9 mouse cellular contexts compared by ENCODE assay signal in genomic region chr17:80165741-80166140, GRCm38 (mm10). TPM values are rescaled to one million over a fixed set of nuclear protein-coding genes. Genes with fewer than 3 reads are reported as not detected.
A peak's percentile ranks its signal among the peaks of the same experiment; 100 is the strongest.
DNase-seq lines count a peak whose midpoint lies in the region; ATAC-seq and TF ChIP-seq lines count a peak whose summit lies in the region.
"Had no signal": no experiment of that assay in that cellular context is flagged by ENCODE, and none has a peak within 500 bp of the region (broad histone marks: within the 10 kb centered on the region; RNA-seq: fewer than 3 reads in every experiment).

No protein-coding gene starts in this region.

- DNase-seq in hindbrain, embryonic 14.5 days (ENCODE audit: low spot score), result peak; percentile 41
- no peak for DNase-seq in hindbrain, embryonic 11.5 days (ENCODE audit: low spot score)
- DNase-seq in gastrocnemius, adult 2 months, result peak; percentile 68
- DNase-seq in layer of hippocampus, postnatal 14 days (ENCODE audit: low spot score in 2 of 2), result peak; percentile 69 to 86
- peak; percentile 86 to 93 for DNase-seq in right cerebral cortex, postnatal 10 days (ENCODE audit: low spot score in 2 of 2)
- no peak for DNase-seq in spleen, postnatal 4 days (ENCODE audit: low spot score in 2 of 2)
- DNase-seq in testis, postnatal 14 days (ENCODE audit: low spot score), result no peak

- no peak overlapping the region for H3K9ac ChIP-seq in hindbrain, embryonic 14.5 days
- no peak overlapping the region for H3K9ac ChIP-seq in hindbrain, embryonic 11.5 days (ENCODE audit: low read depth, low read length)
- H3K9ac ChIP-seq: embryonic facial prominence, embryonic 13.5 days had no signal

- no peak for ATAC-seq in hindbrain, embryonic 14.5 days (ENCODE audit: low FRiP score)
- ATAC-seq in hindbrain, embryonic 11.5 days (ENCODE audit: low FRiP score), result no peak
- peak; percentile 82 for ATAC-seq in cerebellum, adult (ENCODE audit: insufficient number of reproducible peaks, low FRiP score, low TSS enrichment)

- no peak overlapping the region for H3K4me2 ChIP-seq in hindbrain, embryonic 14.5 days (replicated peaks)
- no peak overlapping the region for H3K4me2 ChIP-seq in hindbrain, embryonic 11.5 days (replicated peaks; ENCODE audit: low read depth, low read length)
- H3K4me2 ChIP-seq: embryonic facial prominence, embryonic 13.5 days had no signal

- no peak overlapping the region for H3K4me3 ChIP-seq in hindbrain, embryonic 14.5 days (replicated peaks; ENCODE audit: low read length)
- H3K4me3 ChIP-seq in hindbrain, embryonic 11.5 days (ENCODE audit: low read depth, low read length), result no peak overlapping the region
- H3K4me3 ChIP-seq in gastrocnemius, adult 2 months, result peak overlapping the region; percentile 44; the same call in 1 of the 2 replicates
- H3K4me3 ChIP-seq: embryonic facial prominence, embryonic 13.5 days had no signal

- 77% methylated on average over 6 of the region's 6 CpGs for WGBS in hindbrain, embryonic 14.5 days
- 86% methylated on average over 6 of the region's 6 CpGs for WGBS in hindbrain, embryonic 11.5 days

- H3K36me3 ChIP-seq in hindbrain, embryonic 14.5 days (replicated peaks; ENCODE audit: control insufficient read depth, insufficient read depth), result no peaks in the 10 kb centered on the region
- H3K36me3 ChIP-seq in hindbrain, embryonic 11.5 days (ENCODE audit: control insufficient read depth, insufficient read depth, low read length), result no peaks in the 10 kb centered on the region
- H3K36me3 ChIP-seq: embryonic facial prominence, embryonic 13.5 days had no signal

- no peak for TF ChIP-seq CTCF in gastrocnemius, adult 2 months (IDR thresholded peaks at IDR 0.05)

- intact Hi-C loops in gastrocnemius, adult 2 months (cut with DNase I), result loop anchor here (5.0 kb wide), 1 partner anchor 103 kb away; the partner anchor contains the start of gene Hnrnpll

- no peaks in the 10 kb centered on the region for H3K9me3 ChIP-seq in hindbrain, embryonic 14.5 days (ENCODE audit: control insufficient read depth, low read length)
- no peaks in the 10 kb centered on the region for H3K9me3 ChIP-seq in hindbrain, embryonic 11.5 days (ENCODE audit: control insufficient read depth, low read length)
- H3K9me3 ChIP-seq: embryonic facial prominence, embryonic 13.5 days had no signal

- H3K27ac ChIP-seq in hindbrain, embryonic 14.5 days, result no peak overlapping the region
- H3K27ac ChIP-seq in hindbrain, embryonic 11.5 days (ENCODE audit: low read depth, low read length), result no peak overlapping the region
- peak overlapping the region; percentile 68 for H3K27ac ChIP-seq in gastrocnemius, adult 2 months
- H3K27ac ChIP-seq: embryonic facial prominence, embryonic 13.5 days had no signal

- H3K4me1 ChIP-seq in hindbrain, embryonic 14.5 days (replicated peaks; ENCODE audit: control insufficient read depth, insufficient read depth, low read length), result peaks cover 15% of the 10 kb centered on the region
- no peaks in the 10 kb centered on the region for H3K4me1 ChIP-seq in hindbrain, embryonic 11.5 days (replicated peaks; ENCODE audit: control insufficient read depth, insufficient read depth, low read length)

- no peaks in the 10 kb centered on the region for H3K27me3 ChIP-seq in hindbrain, embryonic 14.5 days (ENCODE audit: control insufficient read depth, insufficient read depth, low read length)
- no peaks in the 10 kb centered on the region for H3K27me3 ChIP-seq in hindbrain, embryonic 11.5 days (ENCODE audit: control insufficient read depth, insufficient read depth, low read length)
- H3K27me3 ChIP-seq: embryonic facial prominence, embryonic 13.5 days had no signal

RNA-seq across cellular contexts. Expression of gene Galm, which starts 38.5 kb away (rescaled TPM):
- polyA plus RNA-seq in hindbrain, embryonic 14.5 days (2014; fragmentation: Nextera tagmentation; extraction: Ambion mirVana), result 2.2 and 2.4 TPM in 2 replicates
- polyA plus RNA-seq in hindbrain, embryonic 11.5 days (2014; fragmentation: Nextera tagmentation; extraction: Ambion mirVana), result 7.8 and 9.1 TPM in 2 replicates
- 1 to 10 TPM; 2.3 to 2.6 TPM for total RNA-seq in gastrocnemius, adult 2 months (2021)
- total RNA-seq in layer of hippocampus, postnatal 14 days (2021), result 1 to 10 TPM; 4.0 to 5.0 TPM

RNA-seq across cellular contexts. Expression of gene Srsf7, which starts 41.4 kb away (rescaled TPM):
- polyA plus RNA-seq in hindbrain, embryonic 14.5 days (2014; fragmentation: Nextera tagmentation; extraction: Ambion mirVana), result 389 and 452 TPM in 2 replicates
- polyA plus RNA-seq in hindbrain, embryonic 11.5 days (2014; fragmentation: Nextera tagmentation; extraction: Ambion mirVana), result 773 and 810 TPM in 2 replicates
- 10 to 100 TPM; 29.3 to 32.9 TPM for total RNA-seq in gastrocnemius, adult 2 months (2021)
- 100 to 1,000 TPM; 109 to 120 TPM for total RNA-seq in layer of hippocampus, postnatal 14 days (2021)

RNA-seq across cellular contexts. Expression of gene Ttc39d, which starts 41.5 kb away (rescaled TPM):
- 0.15 and 0.26 TPM in 2 replicates for polyA plus RNA-seq in hindbrain, embryonic 14.5 days (2014; fragmentation: Nextera tagmentation; extraction: Ambion mirVana)
- 0.20 TPM in 1 of 2 replicates, not detected in the other for polyA plus RNA-seq in hindbrain, embryonic 11.5 days (2014; fragmentation: Nextera tagmentation; extraction: Ambion mirVana)
- total RNA-seq in gastrocnemius, adult 2 months (2021), result not detected
- under 1 TPM; 0.19 to 0.41 TPM for total RNA-seq in layer of hippocampus, postnatal 14 days (2021)
- polyA plus RNA-seq: embryonic facial prominence, embryonic 13.5 days had no signal

RNA-seq across cellular contexts. Expression of gene Gemin6, which starts 58.5 kb away (rescaled TPM):
- polyA plus RNA-seq in hindbrain, embryonic 14.5 days (2014; fragmentation: Nextera tagmentation; extraction: Ambion mirVana), result 19.4 and 20.9 TPM in 2 replicates
- polyA plus RNA-seq in hindbrain, embryonic 11.5 days (2014; fragmentation: Nextera tagmentation; extraction: Ambion mirVana), result 37.9 and 41.5 TPM in 2 replicates
- total RNA-seq in gastrocnemius, adult 2 months (2021), result 1 to 10 TPM; 6.0 to 7.4 TPM
- 1 to 10 TPM; 3.9 to 4.7 TPM for total RNA-seq in layer of hippocampus, postnatal 14 days (2021)

Comparison
In these comparisons a context has a peak if more than half of its experiments do, and no peak if none do; other contexts are left out.
1. DNase-seq: peak in hindbrain, embryonic 14.5 days (single experiment), gastrocnemius, adult 2 months (single experiment), layer of hippocampus, postnatal 14 days (2 of 2) and right cerebral cortex, postnatal 10 days (2 of 2); none in hindbrain, embryonic 11.5 days (single experiment), spleen, postnatal 4 days (0 of 2) and testis, postnatal 14 days (single experiment).